Mouse (Mus musculus) forebrain, embryonic 16.5 days (tissue): ENCODE results near the gene Coro6. TPM values are rescaled to one million over a fixed set of nuclear protein-coding genes. Genes with fewer than 3 reads are reported as not detected.
A peak's percentile ranks its signal among the peaks of the same experiment; 100 is the strongest.

Source experiments
- ATAC-seq: fragments of 200-750 bp; cut with Nextera tagmentation; 2 replicates; pipeline ENCODE4 v1.8.0; 2017; ENCODE audit warnings: mild to moderate bottlenecking, moderate library complexity
- H3K27ac ChIP-seq: fragments of 300-500 bp; sonication (generic); 2 replicates; pipeline ENCODE4 v1.5.1; 2014; ENCODE audit warnings: low read length, control low read depth
- H3K27me3 ChIP-seq: fragments of 300-500 bp; sonication (generic); replicated peaks from 2 replicates; pipeline ENCODE4 v1.6.1; 2014; ENCODE audit warnings: low read length; ENCODE audit not compliant: control insufficient read depth, insufficient read depth
- H3K36me3 ChIP-seq: fragments of 300-500 bp; sonication (generic); 2 replicates; pipeline ENCODE4 v1.6.1; 2014; ENCODE audit not compliant: control insufficient read depth, insufficient read depth
- H3K4me1 ChIP-seq: fragments of 300-500 bp; sonication (generic); replicated peaks from 2 replicates; pipeline ENCODE4 v1.6.1; 2014; ENCODE audit warnings: low read length; ENCODE audit not compliant: control insufficient read depth, insufficient read depth
- H3K4me2 ChIP-seq: fragments of 300-500 bp; sonication (generic); 2 replicates; pipeline ENCODE4 v1.6.1; 2014; ENCODE audit warnings: mild to moderate bottlenecking, low read length, control low read depth
- H3K4me3 ChIP-seq: fragments of 300-500 bp; sonication (generic); replicated peaks from 2 replicates; pipeline ENCODE4 v1.5.1; 2014; ENCODE audit warnings: mild to moderate bottlenecking, low read length, control low read depth
- H3K9ac ChIP-seq: fragments of 300-500 bp; sonication (generic); replicated peaks from 2 replicates; pipeline ENCODE4 v1.6.1; 2014; ENCODE audit warnings: low read depth, low read length, control low read depth
- H3K9me3 ChIP-seq: fragments of 300-500 bp; sonication (generic); 2 replicates; pipeline ENCODE4 v1.6.1; 2016; ENCODE audit warnings: low read length; ENCODE audit not compliant: control insufficient read depth
- WGBS: fragments of 180-500 bp; shearing (Covaris S2); extraction: QIAGEN DNeasy Blood & Tissue Kit; methylation state at CpG from one replicate; pipeline ENCODE4 v1.1.7; 2014; 5-methylcytosine and 5-hydroxymethylcytosine counted together
- polyA plus RNA-seq: library from polyadenylated mRNA; unstranded; fragments of >200 nt; fragmentation: Nextera tagmentation; extraction: Ambion mirVana; gene quantifications from 2 replicates; pipeline ENCODE4 v1.2.1, GENCODE M21; 2015

The Coro6 gene
- polyA plus RNA-seq, 1 experiment from 2014 or later, result not detected

- H3K36me3 ChIP-seq, result peaks cover 27% of the 10 kb centered on the region
- no peaks in the 10 kb centered on the region for H3K9me3 ChIP-seq
- no peaks in the 10 kb centered on the region for H3K27me3 ChIP-seq
- H3K27ac ChIP-seq, result no peak overlapping the region
- H3K4me3 ChIP-seq, result no peak overlapping the region
- no peak overlapping the region for H3K4me2 ChIP-seq
- no peak for ATAC-seq
- 95% methylated on average over 19 of the region's 19 CpGs for WGBS
- H3K9ac ChIP-seq, result no peak overlapping the region
- peaks cover 14% of the 10 kb centered on the region for H3K4me1 ChIP-seq
Measured at GRCm38 (mm10) chr11:77504377-77504776, 42.2 kb downstream of the Coro6 start.

- no peaks in the 10 kb centered on the region for H3K9me3 ChIP-seq
- WGBS, result 90% methylated on average over 22 of the region's 22 CpGs
- no peak overlapping the region for H3K9ac ChIP-seq
- peaks cover 24% of the 10 kb centered on the region for H3K36me3 ChIP-seq
- H3K4me3 ChIP-seq, result no peak overlapping the region
- H3K27ac ChIP-seq, result no peak overlapping the region
- peaks cover 13% of the 10 kb centered on the region for H3K4me1 ChIP-seq
- no peak overlapping the region for H3K4me2 ChIP-seq
- no peak for ATAC-seq
- no peaks in the 10 kb centered on the region for H3K27me3 ChIP-seq
Measured at GRCm38 (mm10) chr11:77505291-77505980, 43.2 kb downstream of the Coro6 start.

GRCm38 (mm10) chr11:77506273-77506672 is 44.1 kb downstream of the Coro6 start:
- no peak overlapping the region for H3K4me3 ChIP-seq
- H3K4me1 ChIP-seq, result peaks cover 5% of the 10 kb centered on the region; the same call in 1 of the 2 replicates
- H3K4me2 ChIP-seq, result no peak overlapping the region
- H3K27ac ChIP-seq, result no peak overlapping the region
- 82% methylated on average over 14 of the region's 14 CpGs for WGBS
- peaks cover 24% of the 10 kb centered on the region for H3K36me3 ChIP-seq
- no peak overlapping the region for H3K9ac ChIP-seq
- H3K27me3 ChIP-seq, result no peaks in the 10 kb centered on the region
- ATAC-seq, result no peak
- H3K9me3 ChIP-seq, result no peaks in the 10 kb centered on the region

GRCm38 (mm10) chr11:77506941-77507340 is 44.7 kb downstream of the Coro6 start:
- Histone ChIP-seq H3K9me3 (no peaks in the 10 kb centered on the region), H3K9ac (no peak overlapping the region), H3K27me3 (no peaks in the 10 kb centered on the region), H3K4me2 (no peak overlapping the region), H3K4me3 (no peak overlapping the region), H3K4me1 (peaks cover 5% of the 10 kb centered on the region; the same call in 1 of the 2 replicates), H3K27ac (no peak overlapping the region), H3K36me3 (peaks cover 24% of the 10 kb centered on the region)
- ATAC-seq, result no peak
- 81% methylated on average over 6 of the region's 6 CpGs for WGBS

- Histone ChIP-seq H3K9me3 (no peaks in the 10 kb centered on the region), H3K9ac (no peak overlapping the region), H3K36me3 (peaks cover 20% of the 10 kb centered on the region), H3K4me1 (peaks cover 8% of the 10 kb centered on the region), H3K27me3 (no peaks in the 10 kb centered on the region), H3K4me2 (no peak overlapping the region), H3K4me3 (no peak overlapping the region), H3K27ac (no peak overlapping the region)
- peak; percentile 8; the same call in 1 of the 2 replicates for ATAC-seq
- 75% methylated on average over 4 of the region's 4 CpGs for whole genome bisulfite sequencing
Measured at GRCm38 (mm10) chr11:77507426-77507825, 45.2 kb downstream of the Coro6 start.

GRCm38 (mm10) chr11:77508068-77509021 is 46.1 kb downstream of the Coro6 start:
- Histone ChIP-seq H3K4me2 (peak overlapping the region; percentile 54), H3K4me3 (peak overlapping the region; percentile 41), H3K27me3 (no peaks in the 10 kb centered on the region), H3K4me1 (peaks cover 13% of the 10 kb centered on the region), H3K9ac (peak overlapping the region; percentile 35), H3K9me3 (no peaks in the 10 kb centered on the region), H3K36me3 (peaks cover 19% of the 10 kb centered on the region), H3K27ac (no peak overlapping the region)
- 21% methylated on average over 49 of the region's 49 CpGs for WGBS
- ATAC-seq, result peak; percentile 67

- WGBS, result 79% methylated on average over 5 of the region's 5 CpGs
- no peaks in the 10 kb centered on the region for H3K9me3 ChIP-seq
- peaks cover 10% of the 10 kb centered on the region for H3K36me3 ChIP-seq
- peaks cover 38% of the 10 kb centered on the region for H3K4me1 ChIP-seq
- H3K27ac ChIP-seq, result no peak overlapping the region
- no peak overlapping the region for H3K9ac ChIP-seq
- peaks cover 3% of the 10 kb centered on the region; the same call in 1 of the 2 replicates for H3K27me3 ChIP-seq
- H3K4me2 ChIP-seq, result no peak overlapping the region
- H3K4me3 ChIP-seq, result no peak overlapping the region
- ATAC-seq, result no peak
Measured at GRCm38 (mm10) chr11:77511336-77511735, 49.1 kb downstream of the Coro6 start.

- peak; percentile 70 for ATAC-seq
- Histone ChIP-seq H3K4me2 (peak overlapping the region; percentile 94), H3K4me1 (peaks cover 37% of the 10 kb centered on the region), H3K27me3 (peaks cover 6% of the 10 kb centered on the region; the same call in 1 of the 2 replicates), H3K4me3 (peak overlapping the region; percentile 69), H3K9ac (peak overlapping the region; percentile 68), H3K9me3 (no peaks in the 10 kb centered on the region), H3K27ac (no peak overlapping the region), H3K36me3 (no peaks in the 10 kb centered on the region)
- WGBS, result under 1% methylated on average over 69 of the region's 84 CpGs
Measured at GRCm38 (mm10) chr11:77512891-77513810, 50.9 kb downstream of the Coro6 start.
